Mouse (Mus musculus): ENCODE results near the gene Msmp. TPM values are rescaled to one million over a fixed set of nuclear protein-coding genes. Genes with fewer than 3 reads are reported as not detected.
"Not testable (repeated sequence)": the region's sequence is repeated elsewhere in the genome, so short reads cannot be mapped to it uniquely, and the experiment has no call there.

Msmp gene
- total RNA-seq, 2 experiments from 2014 or later: not detected

GRCm38 (mm10) chr4:43613060-43613730 is 28.9 kb upstream of the Msmp start:
- intact Hi-C loops (cut with DNase I): no loop called here
- H3K4me3 ChIP-seq: no peak overlapping the region
- no peak overlapping the region for H3K27ac ChIP-seq
- TF ChIP-seq CTCF (IDR thresholded peaks at IDR 0.05): no peak
- DNase-seq (ENCODE audit: extremely low spot score in 1 of 2, low spot score in 2 of 2): no peak

- intact Hi-C loops (cut with DNase I): no loop called here
- no peak for TF ChIP-seq CTCF (IDR thresholded peaks at IDR 0.05)
- Histone ChIP-seq H3K4me3 (no peak overlapping the region), H3K27ac (no peak overlapping the region)
- DNase-seq (ENCODE audit: extremely low spot score in 1 of 2, low spot score in 2 of 2): no peak
Observed at GRCm38 (mm10) chr4:43612534-43612933, 28.2 kb upstream of the Msmp start.

GRCm38 (mm10) chr4:43604751-43605685 is 20.7 kb upstream of the Msmp start:
- no peak overlapping the region for H3K27ac ChIP-seq
- TF ChIP-seq CTCF (IDR thresholded peaks at IDR 0.05): no peak
- intact Hi-C loops (cut with DNase I): no loop called here
- no peak overlapping the region for H3K4me3 ChIP-seq
- no peak for DNase-seq (ENCODE audit: extremely low spot score in 1 of 2, low spot score in 2 of 2)

GRCm38 (mm10) chr4:43604099-43604498 is 19.8 kb upstream of the Msmp start:
- no peak for TF ChIP-seq CTCF (IDR thresholded peaks at IDR 0.05)
- H3K4me3 ChIP-seq: no peak overlapping the region
- intact Hi-C loops (cut with DNase I): no loop called here
- DNase-seq (ENCODE audit: extremely low spot score in 1 of 2, low spot score in 2 of 2): no peak
- no peak overlapping the region for H3K27ac ChIP-seq

- H3K27ac ChIP-seq: no peak overlapping the region
Observed at GRCm38 (mm10) chr4:43600195-43600934, 16.1 kb upstream of the Msmp start.

GRCm38 (mm10) chr4:43598650-43599380 is 14.5 kb upstream of the Msmp start:
- no peak for DNase-seq (ENCODE audit: extremely low spot score in 1 of 2, low spot score in 2 of 2)
- TF ChIP-seq CTCF (IDR thresholded peaks at IDR 0.05): no peak
- no peak overlapping the region for H3K27ac ChIP-seq
- H3K4me3 ChIP-seq: no peak overlapping the region
- intact Hi-C loops (cut with DNase I): no loop called here

More at GRCm38 (mm10) chr4:43600195-43600934, 16.1 kb upstream of the Msmp start:
- no peak for TF ChIP-seq CTCF (IDR thresholded peaks at IDR 0.05)
- DNase-seq (ENCODE audit: extremely low spot score in 1 of 2, low spot score in 2 of 2): no peak
- no peak overlapping the region for H3K4me3 ChIP-seq
- intact Hi-C loops (cut with DNase I): no loop called here

- no peak for TF ChIP-seq CTCF (IDR thresholded peaks at IDR 0.05)
- Histone ChIP-seq H3K4me3 (no peak overlapping the region), H3K27ac (no peak overlapping the region)
- intact Hi-C loops (cut with DNase I): no loop called here
- no peak for DNase-seq (ENCODE audit: extremely low spot score in 1 of 2, low spot score in 2 of 2)
Observed at GRCm38 (mm10) chr4:43598200-43598599, 13.9 kb upstream of the Msmp start.

- H3K4me3 ChIP-seq; intact Hi-C loops (cut with DNase I); DNase-seq (ENCODE audit: extremely low spot score in 1 of 2, low spot score in 2 of 2); H3K27ac ChIP-seq: not testable (repeated sequence)
Observed at GRCm38 (mm10) chr4:43596597-43596996, 12.3 kb upstream of the Msmp start.

GRCm38 (mm10) chr4:43593453-43593852 is 9.2 kb upstream of the Msmp start:
- Histone ChIP-seq H3K4me3 (no peak overlapping the region), H3K27ac (no peak overlapping the region)
- no peak for TF ChIP-seq CTCF (IDR thresholded peaks at IDR 0.05)
- intact Hi-C loops (cut with DNase I): no loop called here
- DNase-seq (ENCODE audit: extremely low spot score in 1 of 2, low spot score in 2 of 2): no peak

- Histone ChIP-seq H3K27ac (no peak overlapping the region), H3K4me3 (no peak overlapping the region)
- intact Hi-C loops (cut with DNase I): no loop called here
- DNase-seq (ENCODE audit: extremely low spot score in 1 of 2, low spot score in 2 of 2): no peak
- no peak for TF ChIP-seq CTCF (IDR thresholded peaks at IDR 0.05)
Observed at GRCm38 (mm10) chr4:43591961-43592360, 7.7 kb upstream of the Msmp start.

- H3K27ac ChIP-seq: no peak overlapping the region
- no peak overlapping the region for H3K4me3 ChIP-seq
- DNase-seq (ENCODE audit: extremely low spot score in 1 of 2, low spot score in 2 of 2): no peak
- intact Hi-C loops (cut with DNase I): no loop called here
- TF ChIP-seq CTCF (IDR thresholded peaks at IDR 0.05): no peak
Observed at GRCm38 (mm10) chr4:43591543-43591942, 7.2 kb upstream of the Msmp start.

Measured in left cerebral cortex, adult 2 months (tissue).